Comparison of ENCODE assay signal across 10 mouse cellular contexts in genomic region chr15:86079876-86080275, GRCm38 (mm10). TPM values are rescaled to one million over a fixed set of nuclear protein-coding genes. Genes with fewer than 3 reads are reported as not detected.
DNase-seq lines count a peak whose midpoint lies in the region; ATAC-seq and TF ChIP-seq lines count a peak whose summit lies in the region.
"Had no signal": no experiment of that assay in that cellular context is flagged by ENCODE, and none has a peak within 500 bp of the region (broad histone marks: within the 10 kb centered on the region; RNA-seq: fewer than 3 reads in every experiment).

No protein-coding gene starts in this region.

- H3K4me2 ChIP-seq in kidney, embryonic 16.5 days (replicated peaks; ENCODE audit: low read depth, low read length), result no peak overlapping the region
- H3K4me2 ChIP-seq in hindbrain, embryonic 13.5 days, result no peak overlapping the region
- no peak overlapping the region for H3K4me2 ChIP-seq in hindbrain, postnatal 0 days (ENCODE audit: low read depth, low read length)
- H3K4me2 ChIP-seq: liver, embryonic 12.5 days had no signal

- no peak overlapping the region for H3K9ac ChIP-seq in kidney, embryonic 16.5 days (replicated peaks; ENCODE audit: low read length)
- no peak overlapping the region for H3K9ac ChIP-seq in hindbrain, embryonic 13.5 days
- H3K9ac ChIP-seq in hindbrain, postnatal 0 days (replicated peaks; ENCODE audit: low read length), result no peak overlapping the region
- H3K9ac ChIP-seq: liver, embryonic 12.5 days had no signal

- no peak for TF ChIP-seq CTCF in cerebellum, adult 2 months (IDR thresholded peaks at IDR 0.05; ENCODE audit: borderline replicate concordance, insufficient read depth, low read depth, low read length)
- TF ChIP-seq CTCF in hindbrain, postnatal 0 days (IDR thresholded peaks at IDR 0.05; ENCODE audit: low read depth), result no peak

- H3K9me3 ChIP-seq in kidney, embryonic 16.5 days (ENCODE audit: low read length), result no peaks in the 10 kb centered on the region
- H3K9me3 ChIP-seq in hindbrain, embryonic 13.5 days, result no peaks in the 10 kb centered on the region
- H3K9me3 ChIP-seq in hindbrain, postnatal 0 days (ENCODE audit: low read length), result no peaks in the 10 kb centered on the region
- H3K9me3 ChIP-seq: liver, embryonic 12.5 days had no signal

- H3K27me3 ChIP-seq in cerebellum, adult 2 months (ENCODE audit: control insufficient read depth, insufficient read depth, low read length), result no peaks in the 10 kb centered on the region
- no peaks in the 10 kb centered on the region for H3K27me3 ChIP-seq in kidney, embryonic 16.5 days (ENCODE audit: insufficient read depth, low read length)
- no peaks in the 10 kb centered on the region for H3K27me3 ChIP-seq in hindbrain, embryonic 13.5 days
- H3K27me3 ChIP-seq in hindbrain, postnatal 0 days (ENCODE audit: insufficient read depth, low read length), result no peaks in the 10 kb centered on the region
- H3K27me3 ChIP-seq: liver, embryonic 12.5 days had no signal

- DNase-seq in cerebellum, adult 2 months, result peak in 1 of 2 experiments; percentile 50
- no peak for DNase-seq in cerebellum, adult 8-10 months
- peak; percentile 32 to 36 for DNase-seq in urinary bladder, postnatal 36 days (ENCODE audit: low spot score in 2 of 2)
- no peak for DNase-seq in urinary bladder, postnatal 4 days (ENCODE audit: low spot score in 2 of 2)
- DNase-seq in hindbrain, postnatal 0 days (ENCODE audit: low spot score), result no peak
- no peak for DNase-seq in spleen, postnatal 36 days (ENCODE audit: low spot score in 2 of 2)

- H3K27ac ChIP-seq in cerebellum, adult 2 months (ENCODE audit: insufficient read depth, low read length), result peak overlapping the region; percentile 24; the same call in 1 of the 2 replicates
- peak overlapping the region; percentile 52; the same call in 1 of the 2 replicates for H3K27ac ChIP-seq in kidney, embryonic 16.5 days (ENCODE audit: low read length)
- H3K27ac ChIP-seq in hindbrain, embryonic 13.5 days, result no peak overlapping the region
- H3K27ac ChIP-seq in hindbrain, postnatal 0 days, result no peak overlapping the region

- no peak for ATAC-seq in kidney, embryonic 16.5 days (ENCODE audit: low FRiP score, low TSS enrichment)
- ATAC-seq in hindbrain, embryonic 13.5 days (ENCODE audit: low FRiP score), result no peak
- ATAC-seq in hindbrain, postnatal 0 days, result no peak
- ATAC-seq: liver, embryonic 12.5 days had no signal

- H3K4me1 ChIP-seq in cerebellum, adult 2 months (ENCODE audit: control insufficient read depth, insufficient read depth, low read length), result peaks cover 70% of the 10 kb centered on the region
- H3K4me1 ChIP-seq in kidney, embryonic 16.5 days (ENCODE audit: insufficient read depth, low read length), result peaks cover 78% of the 10 kb centered on the region
- H3K4me1 ChIP-seq in hindbrain, embryonic 13.5 days (replicated peaks), result peaks cover 78% of the 10 kb centered on the region
- H3K4me1 ChIP-seq in hindbrain, postnatal 0 days (ENCODE audit: insufficient read depth, low read length), result peaks cover 30% of the 10 kb centered on the region

- WGBS in cerebellum, adult 2 months, result 17% methylated on average over 4 of the region's 4 CpGs
- 52% methylated on average over 4 of the region's 4 CpGs for WGBS in kidney, embryonic 16.5 days
- 80% methylated on average over 4 of the region's 4 CpGs for WGBS in hindbrain, embryonic 13.5 days
- WGBS in hindbrain, postnatal 0 days, result 74% methylated on average over 4 of the region's 4 CpGs

- H3K4me3 ChIP-seq in cerebellum, adult 2 months (replicated peaks; ENCODE audit: insufficient read depth, low read depth, low read length), result no peak overlapping the region
- H3K4me3 ChIP-seq in kidney, embryonic 16.5 days (ENCODE audit: low read length), result no peak overlapping the region
- no peak overlapping the region for H3K4me3 ChIP-seq in hindbrain, embryonic 13.5 days
- no peak overlapping the region for H3K4me3 ChIP-seq in hindbrain, postnatal 0 days (ENCODE audit: low read length)
- H3K4me3 ChIP-seq: erythroblast, embryonic 14.5 days; liver, embryonic 12.5 days had no signal

- no peak for TF ChIP-seq POLR2A in cerebellum, adult 2 months (IDR thresholded peaks at IDR 0.05; ENCODE audit: borderline replicate concordance, insufficient read depth, low read length)

- H3K36me3 ChIP-seq in kidney, embryonic 16.5 days (ENCODE audit: insufficient read depth, low read length), result no peaks in the 10 kb centered on the region
- no peaks in the 10 kb centered on the region for H3K36me3 ChIP-seq in hindbrain, embryonic 13.5 days
- no peaks in the 10 kb centered on the region for H3K36me3 ChIP-seq in hindbrain, postnatal 0 days (ENCODE audit: insufficient read depth, low read length)

RNA-seq across cellular contexts. Expression of gene Gramd4, which starts 22.4 kb away (rescaled TPM):
- polyA plus RNA-seq in cerebellum, adult 2 months (2012; rRNA removed), result 36.0 and 40.4 TPM in 2 replicates
- 12.1 and 14.9 TPM in 2 replicates for polyA plus RNA-seq in kidney, embryonic 16.5 days (2015; fragmentation: Nextera tagmentation; extraction: Ambion mirVana)
- 33.9 and 36.4 TPM in 2 replicates for polyA plus RNA-seq in hindbrain, embryonic 13.5 days (2015; fragmentation: Nextera tagmentation; extraction: Ambion mirVana)
- total RNA-seq in hindbrain, postnatal 0 days (2014; rRNA removed), result 36.2 and 40.9 TPM in 2 replicates
- polyA plus RNA-seq in hindbrain, postnatal 0 days (2015; fragmentation: Nextera tagmentation; extraction: Ambion mirVana), result 18.6 and 19.0 TPM in 2 replicates

RNA-seq across cellular contexts. Expression of gene Celsr1, which starts 46.3 kb away (rescaled TPM):
- 0.49 and 0.60 TPM in 2 replicates for polyA plus RNA-seq in cerebellum, adult 2 months (2012; rRNA removed)
- polyA plus RNA-seq in kidney, embryonic 16.5 days (2015; fragmentation: Nextera tagmentation; extraction: Ambion mirVana), result 3.5 and 3.9 TPM in 2 replicates
- polyA plus RNA-seq in hindbrain, embryonic 13.5 days (2015; fragmentation: Nextera tagmentation; extraction: Ambion mirVana), result 1.6 and 1.8 TPM in 2 replicates
- total RNA-seq in hindbrain, postnatal 0 days (2014; rRNA removed), result 16.4 and 19.4 TPM in 2 replicates
- 0.98 and 0.99 TPM in 2 replicates for polyA plus RNA-seq in hindbrain, postnatal 0 days (2015; fragmentation: Nextera tagmentation; extraction: Ambion mirVana)

Comparison
In these comparisons a context has a peak if more than half of its experiments do, and no peak if none do; other contexts are left out.
1. DNase-seq: peak in urinary bladder, postnatal 36 days (2 of 2); none in cerebellum, adult 8-10 months (single experiment), urinary bladder, postnatal 4 days (0 of 2), hindbrain, postnatal 0 days (single experiment) and spleen, postnatal 36 days (0 of 2).
2. H3K27ac ChIP-seq: peak in cerebellum, adult 2 months (single experiment) and kidney, embryonic 16.5 days (single experiment); none in hindbrain, embryonic 13.5 days (single experiment) and hindbrain, postnatal 0 days (single experiment).